Mouse (Mus musculus) embryonic facial prominence, embryonic 12.5 days (tissue): ENCODE measurements at regions not wholly inside any gene's neighbourhood (a gene's known extent, or its start where the extent isn't known, plus 50 kb on each side); places are given as distances from the start of the nearest gene placed in this dataset.
A peak's percentile ranks its signal among the peaks of the same experiment; 100 is the strongest.

Experiments used
- ATAC-seq: fragments of 200-750 bp; cut with Nextera tagmentation; 2 replicates; pipeline ENCODE4 v1.8.0; 2017; ENCODE audit not compliant: insufficient number of reproducible peaks, insufficient read depth, low FRiP score, low TSS enrichment
- H3K27ac ChIP-seq: fragments of 300-500 bp; sonication (generic); 2 replicates; pipeline ENCODE4 v1.5.1; 2016; ENCODE audit warnings: mild to moderate bottlenecking
- H3K27me3 ChIP-seq: fragments of 300-500 bp; sonication (generic); 2 replicates; pipeline ENCODE4 v1.6.1; 2016; ENCODE audit warnings: mild to moderate bottlenecking, moderate library complexity
- H3K36me3 ChIP-seq: fragments of 300-500 bp; sonication (generic); 2 replicates; pipeline ENCODE4 v1.6.1; 2016; ENCODE audit warnings: mild to moderate bottlenecking
- H3K4me1 ChIP-seq: fragments of 300-500 bp; sonication (generic); 2 replicates; pipeline ENCODE4 v1.6.1; 2016
- H3K4me2 ChIP-seq: fragments of 300-500 bp; sonication (generic); replicated peaks from 2 replicates; pipeline ENCODE4 v1.6.1; 2016; ENCODE audit warnings: mild to moderate bottlenecking, moderate library complexity
- H3K4me3 ChIP-seq: fragments of 300-500 bp; sonication (generic); 2 replicates; pipeline ENCODE4 v1.5.1; 2016; ENCODE audit warnings: mild to moderate bottlenecking
- H3K9ac ChIP-seq: fragments of 300-500 bp; sonication (generic); 2 replicates; pipeline ENCODE4 v1.6.1; 2016; ENCODE audit warnings: mild to moderate bottlenecking, moderate library complexity
- H3K9me3 ChIP-seq: fragments of 300-500 bp; sonication (generic); 2 replicates; pipeline ENCODE4 v1.6.1; 2016; ENCODE audit warnings: mild to moderate bottlenecking, moderate library complexity
- WGBS: fragments of 180-500 bp; shearing (Covaris S2); methylation state at CpG from one replicate; pipeline ENCODE4 v1.1.7; 2016; 5-methylcytosine and 5-hydroxymethylcytosine counted together

- Histone ChIP-seq H3K4me2 (no peak overlapping the region), H3K27ac (no peak overlapping the region), H3K27me3 (no peaks in the 10 kb centered on the region), H3K4me3 (no peak overlapping the region), H3K9ac (no peak overlapping the region), H3K36me3 (no peaks in the 10 kb centered on the region), H3K4me1 (no peaks in the 10 kb centered on the region), H3K9me3 (no peaks in the 10 kb centered on the region)
- 97% methylated on average over 1 of the region's 1 CpGs for WGBS
- ATAC-seq: no peak
Observed at GRCm38 (mm10) chr1:105169455-105170113, 186.9 kb downstream of the Rnf152 start.

- Histone ChIP-seq H3K9me3 (no peaks in the 10 kb centered on the region), H3K27ac (no peak overlapping the region), H3K9ac (no peak overlapping the region), H3K27me3 (no peaks in the 10 kb centered on the region), H3K4me2 (no peak overlapping the region), H3K36me3 (no peaks in the 10 kb centered on the region), H3K4me3 (no peak overlapping the region), H3K4me1 (no peaks in the 10 kb centered on the region)
- ATAC-seq: no peak
- WGBS: 83% methylated on average over 1 of the region's 1 CpGs
Observed at GRCm38 (mm10) chr1:105168808-105169207, 187.7 kb downstream of the Rnf152 start.

- Histone ChIP-seq H3K4me1 (no peaks in the 10 kb centered on the region), H3K9me3 (no peaks in the 10 kb centered on the region), H3K9ac (no peak overlapping the region), H3K4me3 (no peak overlapping the region), H3K27me3 (no peaks in the 10 kb centered on the region), H3K36me3 (no peaks in the 10 kb centered on the region), H3K4me2 (no peak overlapping the region), H3K27ac (no peak overlapping the region)
- no peak for ATAC-seq
- 91% methylated on average over 2 of the region's 2 CpGs for WGBS
Observed at GRCm38 (mm10) chr1:105157459-105158124, 198.9 kb downstream of the Rnf152 start.

- H3K9me3 ChIP-seq: no peaks in the 10 kb centered on the region
- H3K36me3 ChIP-seq: no peaks in the 10 kb centered on the region
- ATAC-seq: no peak
- H3K4me2 ChIP-seq: no peak overlapping the region
- no peak overlapping the region for H3K9ac ChIP-seq
- H3K27me3 ChIP-seq: no peaks in the 10 kb centered on the region
- WGBS: 82% methylated on average over 6 of the region's 6 CpGs
- no peak overlapping the region for H3K27ac ChIP-seq
- H3K4me3 ChIP-seq: no peak overlapping the region
- no peaks in the 10 kb centered on the region for H3K4me1 ChIP-seq
Observed at GRCm38 (mm10) chr1:105152175-105152828, 204.2 kb downstream of the Rnf152 start.

DNA sequence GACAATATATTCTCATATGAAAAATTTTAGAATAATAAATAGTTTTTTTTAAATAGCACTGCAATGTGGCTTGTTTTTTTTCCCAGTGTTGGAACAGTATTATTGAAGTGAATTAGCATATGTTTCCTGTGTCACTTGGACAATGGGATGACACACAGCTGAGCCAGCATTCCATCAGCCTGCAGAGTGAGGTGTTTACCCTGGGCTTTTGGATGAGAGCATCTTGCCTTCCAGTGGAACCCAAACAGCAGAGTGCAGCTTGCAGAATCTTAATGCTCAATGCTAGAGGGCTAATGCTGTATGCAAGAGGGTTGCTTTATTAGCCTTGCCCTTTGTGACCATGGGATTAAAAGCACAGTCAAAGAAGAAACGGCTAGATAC is 205.1 kb downstream of the Rnf152 start:
- no peak for ATAC-seq
- H3K27me3 ChIP-seq: no peaks in the 10 kb centered on the region
- no peaks in the 10 kb centered on the region for H3K36me3 ChIP-seq
- H3K4me3 ChIP-seq: no peak overlapping the region
- H3K4me1 ChIP-seq: no peaks in the 10 kb centered on the region
- no peak overlapping the region for H3K27ac ChIP-seq
- no peaks in the 10 kb centered on the region for H3K9me3 ChIP-seq
- 81% methylated on average over 1 of the region's 1 CpGs for WGBS
- H3K9ac ChIP-seq: no peak overlapping the region
- H3K4me2 ChIP-seq: no peak overlapping the region

GRCm38 (mm10) chr1:105150624-105151465 is 205.7 kb downstream of the Rnf152 start:
- no peaks in the 10 kb centered on the region for H3K4me1 ChIP-seq
- H3K27me3 ChIP-seq: no peaks in the 10 kb centered on the region
- no peak overlapping the region for H3K4me2 ChIP-seq
- WGBS: 85% methylated on average over 12 of the region's 12 CpGs
- H3K9me3 ChIP-seq: no peaks in the 10 kb centered on the region
- no peak overlapping the region for H3K9ac ChIP-seq
- H3K4me3 ChIP-seq: no peak overlapping the region
- no peak for ATAC-seq
- H3K36me3 ChIP-seq: no peaks in the 10 kb centered on the region
- H3K27ac ChIP-seq: no peak overlapping the region

DNA sequence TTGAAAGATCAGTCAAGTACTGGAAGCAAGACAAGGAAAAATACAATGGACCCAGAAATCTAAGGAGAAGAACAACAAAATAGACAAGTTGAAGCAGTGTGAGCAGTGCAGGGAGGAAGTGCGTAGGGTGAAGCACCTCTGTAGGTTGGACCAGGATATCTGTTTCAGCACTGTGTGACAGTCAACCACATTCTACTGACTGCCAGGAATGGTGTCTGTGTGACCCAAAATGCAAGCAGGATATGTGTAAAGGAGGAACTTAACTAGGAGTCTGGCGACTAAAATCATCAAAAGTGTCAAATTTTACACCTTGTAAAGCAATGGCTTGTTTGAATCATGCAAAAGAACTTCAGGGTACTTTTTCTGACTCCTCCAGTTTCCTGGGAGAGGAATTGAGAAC is 207.7 kb downstream of the Rnf152 start:
- no peaks in the 10 kb centered on the region for H3K27me3 ChIP-seq
- no peak for ATAC-seq
- 87% methylated on average over 2 of the region's 2 CpGs for WGBS

GRCm38 (mm10) chr1:105148048-105148447 is 208.5 kb downstream of the Rnf152 start:
- no peak overlapping the region for H3K27ac ChIP-seq
- no peak overlapping the region for H3K9ac ChIP-seq
- no peak for ATAC-seq

More for the DNA sequence above, 207.7 kb downstream of the Rnf152 start:
- Histone ChIP-seq H3K4me1 (no peaks in the 10 kb centered on the region), H3K27ac (no peak overlapping the region), H3K9ac (no peak overlapping the region), H3K4me3 (no peak overlapping the region), H3K36me3 (no peaks in the 10 kb centered on the region), H3K9me3 (no peaks in the 10 kb centered on the region), H3K4me2 (no peak overlapping the region)

DNA sequence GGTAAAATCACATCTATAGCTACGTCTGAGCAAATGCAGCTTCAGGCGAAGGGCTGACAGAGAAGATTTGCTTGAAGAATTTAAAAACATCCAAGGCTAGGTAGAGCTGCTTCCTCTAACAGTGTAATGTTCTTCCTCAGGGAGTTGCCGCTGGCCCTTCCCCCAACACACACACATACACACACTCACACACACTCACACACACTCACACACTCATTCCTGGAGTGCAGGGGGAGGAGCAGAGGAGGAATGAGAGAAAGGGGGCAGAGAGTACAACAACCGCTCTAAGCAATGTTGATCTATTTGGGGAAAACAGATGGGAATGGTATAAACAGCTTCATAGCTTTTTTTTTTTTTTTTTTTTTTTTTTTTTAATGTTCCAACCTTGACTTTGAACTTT is 232.6 kb downstream of the Rnf152 start:
- WGBS: 63% methylated on average over 4 of the region's 4 CpGs
- ATAC-seq: peak; percentile 41; the same call in 1 of the 2 replicates
- Histone ChIP-seq H3K36me3 (no peaks in the 10 kb centered on the region), H3K27ac (no peak overlapping the region), H3K4me3 (no peak overlapping the region), H3K4me1 (no peaks in the 10 kb centered on the region), H3K27me3 (no peaks in the 10 kb centered on the region), H3K9me3 (no peaks in the 10 kb centered on the region), H3K9ac (no peak overlapping the region), H3K4me2 (no peak overlapping the region)

More at GRCm38 (mm10) chr1:105148048-105148447, 208.5 kb downstream of the Rnf152 start:
- H3K4me2 ChIP-seq: no peak overlapping the region
- no peak overlapping the region for H3K4me3 ChIP-seq
- no peaks in the 10 kb centered on the region for H3K27me3 ChIP-seq
- H3K9me3 ChIP-seq: no peaks in the 10 kb centered on the region
- no peaks in the 10 kb centered on the region for H3K36me3 ChIP-seq
- no peaks in the 10 kb centered on the region for H3K4me1 ChIP-seq

DNA sequence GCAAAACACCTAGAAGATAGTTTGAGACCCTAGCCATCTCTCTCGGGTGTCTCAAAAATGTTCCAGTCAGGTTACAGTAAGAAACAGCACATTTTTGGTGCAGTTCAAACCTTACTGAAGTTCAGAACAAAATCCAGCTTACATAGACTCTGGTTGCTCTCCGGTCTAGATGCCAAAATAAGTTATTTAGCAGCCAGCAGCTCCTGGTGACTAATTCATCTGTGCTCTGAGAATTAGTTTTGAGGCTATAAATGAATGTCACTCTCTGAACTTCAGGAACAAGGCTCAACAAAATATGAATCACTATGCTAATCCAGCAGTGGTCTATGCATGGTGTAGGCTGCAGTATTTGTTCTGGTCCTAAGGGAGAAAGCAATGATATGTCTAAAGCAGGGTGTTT is 238.6 kb downstream of the Rnf152 start:
- H3K4me3 ChIP-seq: no peak overlapping the region
- ATAC-seq: no peak
- H3K36me3 ChIP-seq: no peaks in the 10 kb centered on the region
- no peaks in the 10 kb centered on the region for H3K4me1 ChIP-seq
- WGBS: 80% methylated on average over 2 of the region's 2 CpGs
- H3K9me3 ChIP-seq: no peaks in the 10 kb centered on the region
- H3K27me3 ChIP-seq: no peaks in the 10 kb centered on the region
- no peak overlapping the region for H3K4me2 ChIP-seq
- no peak overlapping the region for H3K9ac ChIP-seq
- no peak overlapping the region for H3K27ac ChIP-seq

DNA sequence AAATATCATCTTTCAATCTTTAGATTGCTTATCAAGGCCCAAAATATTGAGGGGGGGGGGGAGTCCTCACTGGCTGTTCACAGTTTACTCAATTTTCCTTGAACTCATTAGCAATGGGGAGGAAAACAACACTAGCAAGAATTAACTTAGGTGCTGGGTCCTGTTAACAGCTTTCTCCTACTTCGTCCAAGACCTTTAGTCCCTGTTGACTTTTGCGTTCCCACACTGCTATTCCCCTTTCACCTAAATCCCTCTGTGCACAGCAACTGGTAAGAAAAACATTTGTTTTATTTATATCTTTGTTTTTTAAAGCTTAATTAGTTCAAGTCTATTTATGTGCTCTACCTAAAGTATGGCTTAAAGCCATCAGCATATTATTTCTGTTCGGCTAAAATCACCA is 240.3 kb downstream of the Rnf152 start:
- no peak overlapping the region for H3K9ac ChIP-seq
- no peak for ATAC-seq
- H3K27ac ChIP-seq: no peak overlapping the region
- H3K4me1 ChIP-seq: no peaks in the 10 kb centered on the region
- WGBS: 58% methylated on average over 3 of the region's 3 CpGs
- no peaks in the 10 kb centered on the region for H3K27me3 ChIP-seq
- H3K4me2 ChIP-seq: no peak overlapping the region
- H3K4me3 ChIP-seq: no peak overlapping the region
- no peaks in the 10 kb centered on the region for H3K9me3 ChIP-seq
- no peaks in the 10 kb centered on the region for H3K36me3 ChIP-seq
